ENCODE assay signal across 8 mouse cellular contexts in genomic region chr5:115203735-115204561, GRCm38 (mm10). TPM values are rescaled to one million over a fixed set of nuclear protein-coding genes. Genes with fewer than 3 reads are reported as not detected.
DNase-seq lines count a peak whose midpoint lies in the region; ATAC-seq and TF ChIP-seq lines count a peak whose summit lies in the region.

No protein-coding gene starts in this region.

- peaks cover 24% of the 10 kb centered on the region; the same call in 1 of the 2 replicates for H3K4me1 ChIP-seq in cerebellum, adult 2 months (ENCODE audit: control insufficient read depth, insufficient read depth, low read length)
- peaks cover 16% of the 10 kb centered on the region for H3K4me1 ChIP-seq in heart, embryonic 13.5 days
- H3K4me1 ChIP-seq in midbrain, postnatal 0 days (ENCODE audit: insufficient read depth, low read length) = no peaks in the 10 kb centered on the region

- H3K27me3 ChIP-seq in cerebellum, adult 2 months (ENCODE audit: control insufficient read depth, insufficient read depth, low read length) = no peaks in the 10 kb centered on the region
- H3K27me3 ChIP-seq in heart, embryonic 13.5 days (replicated peaks) = peaks cover 42% of the 10 kb centered on the region
- H3K27me3 ChIP-seq in midbrain, postnatal 0 days (ENCODE audit: insufficient read depth, low read length) = no peaks in the 10 kb centered on the region

- peak overlapping the region; percentile 95 for H3K27ac ChIP-seq in cerebellum, adult 2 months (ENCODE audit: insufficient read depth, low read length)
- no peak overlapping the region for H3K27ac ChIP-seq in heart, embryonic 13.5 days (replicated peaks)
- no peak overlapping the region for H3K27ac ChIP-seq in midbrain, postnatal 0 days (ENCODE audit: low read depth, low read length)

- H3K9me3 ChIP-seq in heart, embryonic 13.5 days = no peaks in the 10 kb centered on the region
- H3K9me3 ChIP-seq in midbrain, postnatal 0 days (ENCODE audit: low read length) = no peaks in the 10 kb centered on the region

- intact Hi-C loops in left cerebral cortex, postnatal 36 days (cut with DNase I) = no loop called here

- peak overlapping the region; percentile 75 for H3K4me2 ChIP-seq in heart, embryonic 13.5 days
- peak overlapping the region; percentile 59 for H3K4me2 ChIP-seq in midbrain, postnatal 0 days (ENCODE audit: low read depth, low read length, poor library complexity, severe bottlenecking)

- WGBS in cerebellum, adult 2 months = 8% methylated on average over 23 of the region's 23 CpGs
- 17% methylated on average over 23 of the region's 23 CpGs for WGBS in heart, embryonic 13.5 days
- WGBS in midbrain, postnatal 0 days = 18% methylated on average over 23 of the region's 23 CpGs

- no peak; the same call in 1 of the 2 replicates for TF ChIP-seq POLR2A in cerebellum, adult 2 months (IDR thresholded peaks at IDR 0.05; ENCODE audit: borderline replicate concordance, insufficient read depth, low read length)

- H3K9ac ChIP-seq in heart, embryonic 13.5 days = peak overlapping the region; percentile 73
- H3K9ac ChIP-seq in midbrain, postnatal 0 days (replicated peaks; ENCODE audit: low read length, poor library complexity, severe bottlenecking) = 0 out of 2 replicates have a peak overlapping the region, but pooled peaks have one; percentile 33

- DNase-seq in adrenal gland, postnatal 14 days = peak; percentile 10
- DNase-seq in adrenal gland, adult 8-10 months = no peak
- peak; percentile 63 to 72 for DNase-seq in cerebellum, adult 2 months
- DNase-seq in kidney, postnatal 4 days = peak; percentile 58 to 66
- DNase-seq in midbrain, postnatal 0 days (ENCODE audit: low spot score) = peak; percentile 58
- no peak for DNase-seq in left cerebral cortex, adult 18-20 months (ENCODE audit: low spot score in 2 of 2)
- no peak for DNase-seq in left cerebral cortex, postnatal 36 days (ENCODE audit: low spot score in 2 of 2)

- ATAC-seq in heart, embryonic 13.5 days (ENCODE audit: extremely low read depth, insufficient number of reproducible peaks, low FRiP score, low TSS enrichment) = no peak
- no peak for ATAC-seq in midbrain, postnatal 0 days (ENCODE audit: low FRiP score)

- peak overlapping the region; percentile 41 for H3K4me3 ChIP-seq in cerebellum, adult 2 months (replicated peaks; ENCODE audit: insufficient read depth, low read depth, low read length)
- H3K4me3 ChIP-seq in heart, embryonic 13.5 days = peak overlapping the region; percentile 49
- peak overlapping the region; percentile 25; the same call in 1 of the 2 replicates for H3K4me3 ChIP-seq in midbrain, postnatal 0 days (ENCODE audit: low read depth, low read length)

- TF ChIP-seq CTCF in cerebellum, adult 2 months (IDR thresholded peaks at IDR 0.05; ENCODE audit: borderline replicate concordance, insufficient read depth, low read depth, low read length) = no peak
- no peak for TF ChIP-seq CTCF in midbrain, postnatal 0 days (IDR thresholded peaks at IDR 0.05)

- H3K36me3 ChIP-seq in heart, embryonic 13.5 days = no peaks in the 10 kb centered on the region
- no peaks in the 10 kb centered on the region for H3K36me3 ChIP-seq in midbrain, postnatal 0 days (ENCODE audit: insufficient read depth, low read length)

RNA-seq across cellular contexts. Expression of gene Cabp1, which starts 9.8 kb away (rescaled TPM):
- 9.9 and 11.1 TPM in 2 replicates for total RNA-seq in adrenal gland, postnatal 14 days (2021)
- total RNA-seq in adrenal gland, adult 8-10 months (2022) = 10 to 100 TPM; 11.8 to 59.6 (median 41.5) TPM
- 278 and 294 TPM in 2 replicates for polyA plus RNA-seq in cerebellum, adult 2 months (2012; rRNA removed)
- polyA plus RNA-seq in heart, embryonic 13.5 days (2015; fragmentation: Nextera tagmentation; extraction: Ambion mirVana) = 0.53 and 0.60 TPM in 2 replicates
- 15.5 and 29.8 TPM in 2 replicates for total RNA-seq in midbrain, postnatal 0 days (2014; rRNA removed)
- polyA plus RNA-seq in midbrain, postnatal 0 days (2015; fragmentation: Nextera tagmentation; extraction: Ambion mirVana) = 11.1 and 12.7 TPM in 2 replicates
- 100 to 1,000 TPM; 288 to 320 TPM for total RNA-seq in left cerebral cortex, adult 18-20 months (2021)
- total RNA-seq in left cerebral cortex, postnatal 36 days (2021) = 100 to 1,000 TPM; 309 to 312 TPM

RNA-seq across cellular contexts. Expression of gene Pop5, which starts 31.7 kb away (rescaled TPM):
- 92.6 and 92.9 TPM in 2 replicates for total RNA-seq in adrenal gland, postnatal 14 days (2021)
- 10 to 100 TPM; 75.9 to 87.9 (median 84.9) TPM for total RNA-seq in adrenal gland, adult 8-10 months (2022)
- 168 and 177 TPM in 2 replicates for polyA plus RNA-seq in cerebellum, adult 2 months (2012; rRNA removed)
- 63.6 and 73.0 TPM in 2 replicates for polyA plus RNA-seq in heart, embryonic 13.5 days (2015; fragmentation: Nextera tagmentation; extraction: Ambion mirVana)
- 33.2 and 41.5 TPM in 2 replicates for total RNA-seq in midbrain, postnatal 0 days (2014; rRNA removed)
- 95.5 and 101 TPM in 2 replicates for polyA plus RNA-seq in midbrain, postnatal 0 days (2015; fragmentation: Nextera tagmentation; extraction: Ambion mirVana)
- 100 to 1,000 TPM in 1 of 2 experiments, 10 to 100 TPM in 1; 95.9 to 111 TPM for total RNA-seq in left cerebral cortex, adult 18-20 months (2021)
- 100 to 1,000 TPM; 100 to 103 TPM for total RNA-seq in left cerebral cortex, postnatal 36 days (2021)

RNA-seq across cellular contexts. Expression of gene Mlec, which starts 46.0 kb away (rescaled TPM):
- total RNA-seq in adrenal gland, postnatal 14 days (2021) = 140 and 144 TPM in 2 replicates
- total RNA-seq in adrenal gland, adult 8-10 months (2022) = 100 to 1,000 TPM; 207 to 274 (median 239) TPM
- 66.0 and 80.2 TPM in 2 replicates for polyA plus RNA-seq in cerebellum, adult 2 months (2012; rRNA removed)
- 65.8 and 71.6 TPM in 2 replicates for polyA plus RNA-seq in heart, embryonic 13.5 days (2015; fragmentation: Nextera tagmentation; extraction: Ambion mirVana)
- total RNA-seq in midbrain, postnatal 0 days (2014; rRNA removed) = 61.7 and 64.6 TPM in 2 replicates
- polyA plus RNA-seq in midbrain, postnatal 0 days (2015; fragmentation: Nextera tagmentation; extraction: Ambion mirVana) = 11.4 and 16.2 TPM in 2 replicates
- total RNA-seq in left cerebral cortex, adult 18-20 months (2021) = 10 to 100 TPM; 88.6 to 93.5 TPM
- total RNA-seq in left cerebral cortex, postnatal 36 days (2021) = 10 to 100 TPM; 68.2 to 91.7 TPM

Comparison
In these comparisons a context has a peak if more than half of its experiments do, and no peak if none do; other contexts are left out.
1. DNase-seq: peak in adrenal gland, postnatal 14 days (single experiment), cerebellum, adult 2 months (2 of 2), kidney, postnatal 4 days (2 of 2) and midbrain, postnatal 0 days (single experiment); none in adrenal gland, adult 8-10 months (single experiment), left cerebral cortex, adult 18-20 months (0 of 2) and left cerebral cortex, postnatal 36 days (0 of 2).
2. Peak in every context shown above with its lines, with median percentiles within 50 percentile points of each other: H3K4me3 ChIP-seq.